Mouse (Mus musculus) MEL (cell line): ENCODE data around the gene Gm10354.
"Not testable (repeated sequence)": the region's sequence is repeated elsewhere in the genome, so short reads cannot be mapped to it uniquely, and the experiment has no call there.

Experiments used
- BHLHE40 ChIP-seq: IDR thresholded peaks from 2 replicates; pipeline ENCODE4 v1.6.1; 2012; ENCODE audit warnings: low read depth, mild to moderate bottlenecking, inconsistent platforms, low read length, improper control_type of control experiment, borderline replicate concordance
- CHD1 ChIP-seq: IDR thresholded peaks from 2 replicates; pipeline ENCODE4 v1.6.1; 2012; ENCODE audit warnings: low read depth, mild to moderate bottlenecking, inconsistent platforms, low read length, improper control_type of control experiment
- CTCF ChIP-seq, 3 experiments: IDR thresholded peaks in 2 of 3; conservative IDR thresholded peaks in 1 of 3; 2 replicates each; pipeline ENCODE4 v1.5.1; 2011 to 2012; ENCODE audit warnings: low read length in 3 of 3, low read depth in 2 of 3, mild to moderate bottlenecking in 2 of 3, improper control_type of control experiment in 1 of 3, inconsistent platforms in 1 of 3, mixed read lengths in 1 of 3, moderate library complexity in 1 of 3; ENCODE audit not compliant: control insufficient read depth in 1 of 3, insufficient read depth in 1 of 3, poor library complexity in 1 of 3, severe bottlenecking in 1 of 3
- EP300 ChIP-seq, 2 experiments: IDR thresholded peaks; 2 replicates each; pipeline ENCODE4 v1.6.1; 2011; ENCODE audit warnings: improper control_type of control experiment in 2 of 2, low read length in 2 of 2, low read depth in 1 of 2, mild to moderate bottlenecking in 1 of 2
- MAX ChIP-seq: IDR thresholded peaks from 2 replicates; pipeline ENCODE4 v1.6.1; 2011; ENCODE audit warnings: low read length, improper control_type of control experiment
- MXI1 ChIP-seq: IDR thresholded peaks from 2 replicates; pipeline ENCODE4 v1.6.1; 2011; ENCODE audit warnings: mild to moderate bottlenecking, low read depth, low read length, improper control_type of control experiment
- NRF1 ChIP-seq: IDR thresholded peaks from 2 replicates; pipeline ENCODE4 v1.6.1; 2014; ENCODE audit warnings: low read depth, mild to moderate bottlenecking, inconsistent platforms, low read length, improper control_type of control experiment, moderate library complexity; ENCODE audit not compliant: poor library complexity, insufficient read depth, severe bottlenecking
- POLR2A ChIP-seq, 2 experiments: IDR thresholded peaks; 2 replicates each; pipeline ENCODE4 v1.6.1; 2011 to 2012; ENCODE audit warnings: low read length in 2 of 2, mild to moderate bottlenecking in 2 of 2, control low read depth in 1 of 2, improper control_type of control experiment in 1 of 2, low read depth in 1 of 2, moderate library complexity in 1 of 2; ENCODE audit not compliant: control insufficient read depth in 1 of 2, insufficient read depth in 1 of 2, poor library complexity in 1 of 2
- TAL1 ChIP-seq: IDR thresholded peaks from 2 replicates; pipeline ENCODE4 v1.6.1; 2012; ENCODE audit warnings: mild to moderate bottlenecking, inconsistent platforms, low read length, moderate library complexity, mixed read lengths
- UBTF ChIP-seq: IDR thresholded peaks from 2 replicates; pipeline ENCODE4 v1.6.1; 2012; ENCODE audit warnings: low read depth, mild to moderate bottlenecking, inconsistent platforms, low read length, improper control_type of control experiment, moderate library complexity, borderline replicate concordance; ENCODE audit not compliant: insufficient read depth
- USF2 ChIP-seq, 2 experiments: IDR thresholded peaks; 2 replicates each; pipeline ENCODE4 v1.6.1; 2011 to 2012; ENCODE audit warnings: improper control_type of control experiment in 2 of 2, low read length in 2 of 2, borderline replicate concordance in 1 of 2, inconsistent platforms in 1 of 2, low read depth in 1 of 2, mild to moderate bottlenecking in 1 of 2; ENCODE audit not compliant: insufficient read depth in 1 of 2
- ZC3H11A ChIP-seq: IDR thresholded peaks from 2 replicates; pipeline ENCODE4 v1.6.1; 2012; ENCODE audit warnings: low read depth, mild to moderate bottlenecking, inconsistent platforms, low read length, improper control_type of control experiment

GRCm38 (mm10) chr5:14996670-14997249 is 18.0 kb upstream of the Gm10354 start:
- not testable (repeated sequence) for TF ChIP-seq NRF1; EP300 (IDR thresholded peaks at IDR 0.05; ENCODE audit: low read depth in 1 of 2, low read length in 2 of 2); ZC3H11A; TAL1; CTCF (IDR thresholded peaks at IDR 0.05 in 2 of 3, conservative IDR thresholded peaks at IDR 0.05 in 1 of 3; ENCODE audit: control insufficient read depth in 1 of 3, insufficient read depth in 1 of 3, low read depth in 2 of 3, low read length in 3 of 3, poor library complexity in 1 of 3, severe bottlenecking in 1 of 3); CHD1; UBTF; POLR2A (IDR thresholded peaks at IDR 0.05; ENCODE audit: control insufficient read depth in 1 of 2, insufficient read depth in 1 of 2, low read depth in 1 of 2, low read length in 2 of 2, poor library complexity in 1 of 2); BHLHE40; MAX; MXI1; USF2 (IDR thresholded peaks at IDR 0.05; ENCODE audit: borderline replicate concordance in 1 of 2, insufficient read depth in 1 of 2, low read depth in 1 of 2, low read length in 2 of 2)
